Mouse (Mus musculus) B cell, adult (primary cell): ENCODE data around the gene Bcl2l14. TPM values are rescaled to one million over a fixed set of nuclear protein-coding genes. Genes with fewer than 3 reads are reported as not detected.

Experiments used
- total RNA-seq: library from RNA; stranded (reverse); gene quantifications from 4 replicates; pipeline ENCODE4 v1.2.4, GENCODE M21; 2023; ENCODE audit not compliant: inconsistent age

Gene Bcl2l14
- total RNA-seq, result 0.99 to 2.1 TPM (median 1.5 TPM) in 4 replicates

GRCm38 (mm10) chr6:134396018-134396417 lies at the start of gene Bcl2l14:
Gene Bcl2l14, plus strand, starts transcription at chr6:134396318.

Other genes starting within 250 kb of the Bcl2l14 start
- gene Lrp6, start 170.6 kb downstream of the Bcl2l14 start, total RNA-seq, result 31.1 to 41.8 TPM (median 37.4 TPM) in 4 replicates
- 0.42 to 0.61 TPM in 2 of 4 replicates, not detected in the others for gene Mansc1, start 236.2 kb downstream of the Bcl2l14 start, total RNA-seq
- gene Borcs5, start 243.2 kb downstream of the Bcl2l14 start, total RNA-seq, result 13.5 to 14.7 TPM (median 13.9 TPM) in 4 replicates